Mouse (Mus musculus) right cerebral cortex, postnatal 36 days (tissue): Measurements from ENCODE around the gene Rxylt1.

Source experiments
- DNase-seq, 2 experiments: peaks; one replicate each; pipeline ENCODE4 v3.0.0; 2022; ENCODE audit warnings: low spot score in 2 of 2, mixed read lengths in 1 of 2

Rxylt1 gene

DNA sequence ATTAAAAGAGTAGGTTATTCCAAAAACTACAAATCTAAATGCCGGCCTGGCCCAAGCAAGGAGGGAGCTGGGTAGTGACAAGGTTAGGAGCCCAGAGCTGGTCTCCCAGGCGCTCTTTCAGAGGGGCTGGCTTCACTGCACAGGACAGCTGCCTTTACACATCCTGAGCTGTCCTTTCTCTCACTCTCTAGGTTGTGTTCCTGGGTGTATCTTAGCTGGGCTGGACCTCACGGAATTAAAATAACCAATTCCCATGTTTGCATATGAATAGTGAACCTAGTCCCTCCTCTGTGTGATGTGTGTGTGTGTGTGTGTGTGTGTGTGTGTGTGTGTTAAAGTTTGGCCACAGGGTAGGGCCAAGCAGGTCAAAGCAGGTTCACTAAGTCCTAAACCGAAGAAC is 52.2 kb downstream of the Rxylt1 start:
- DNase-seq: no peak

DNA sequence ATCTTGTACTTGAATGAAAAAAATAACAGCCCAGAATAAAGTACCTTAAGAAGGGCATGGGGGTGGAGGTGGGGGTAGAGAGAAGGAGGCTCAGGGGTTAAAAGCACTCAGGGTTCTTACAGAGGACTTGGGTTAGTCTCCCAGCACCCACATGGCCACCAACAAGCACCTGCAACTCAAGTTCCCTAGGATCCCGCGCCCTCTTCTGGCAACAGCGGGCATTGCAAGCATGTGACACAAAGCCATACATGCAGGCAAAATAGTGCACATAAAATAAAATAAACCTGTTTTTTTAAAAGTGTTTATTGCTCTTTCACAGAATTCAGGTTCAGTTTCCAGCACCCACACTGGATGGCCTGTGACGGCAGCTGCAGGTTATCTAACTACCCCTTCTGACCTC is 56.8 kb downstream of the Rxylt1 start:
- DNase-seq: no peak

DNA sequence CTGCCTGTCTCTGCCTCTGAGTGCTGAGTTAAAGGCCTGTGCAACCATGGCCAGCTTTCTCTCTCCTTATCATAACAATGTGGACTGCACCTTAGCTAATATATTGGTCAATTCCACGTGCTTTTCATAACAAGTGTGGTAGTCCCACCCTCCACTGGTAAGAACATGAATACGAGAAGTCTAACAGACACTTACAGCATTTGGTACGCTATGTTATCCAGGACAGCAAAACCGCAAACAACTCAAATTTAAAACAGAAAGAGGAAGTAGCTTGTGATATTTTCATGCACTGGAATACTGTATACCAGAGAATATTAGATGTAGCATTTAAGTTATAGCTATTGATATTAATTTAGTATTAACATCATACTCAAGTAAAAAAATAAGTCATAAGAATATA is 57.6 kb downstream of the Rxylt1 start:
- DNase-seq: no peak

DNA sequence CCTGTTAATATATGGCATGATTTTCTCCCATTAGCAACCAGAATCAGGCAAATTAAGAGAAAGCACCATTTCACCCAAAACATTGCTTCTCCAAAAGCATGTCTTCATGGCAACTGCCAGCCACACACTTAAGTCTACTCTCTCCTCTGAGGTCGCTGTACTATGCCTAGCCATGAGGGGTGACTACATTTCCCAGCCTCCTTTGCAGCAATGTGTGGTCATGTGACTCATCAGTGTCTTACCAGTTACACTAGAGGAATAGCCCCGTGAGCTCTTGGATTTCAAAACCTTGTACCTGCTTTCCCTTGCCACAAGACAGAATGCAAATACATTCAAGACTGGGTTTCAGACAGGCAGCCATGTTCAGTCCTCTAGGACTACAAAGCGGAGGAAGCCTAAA is 58.6 kb downstream of the Rxylt1 start:
- DNase-seq: no peak

DNA sequence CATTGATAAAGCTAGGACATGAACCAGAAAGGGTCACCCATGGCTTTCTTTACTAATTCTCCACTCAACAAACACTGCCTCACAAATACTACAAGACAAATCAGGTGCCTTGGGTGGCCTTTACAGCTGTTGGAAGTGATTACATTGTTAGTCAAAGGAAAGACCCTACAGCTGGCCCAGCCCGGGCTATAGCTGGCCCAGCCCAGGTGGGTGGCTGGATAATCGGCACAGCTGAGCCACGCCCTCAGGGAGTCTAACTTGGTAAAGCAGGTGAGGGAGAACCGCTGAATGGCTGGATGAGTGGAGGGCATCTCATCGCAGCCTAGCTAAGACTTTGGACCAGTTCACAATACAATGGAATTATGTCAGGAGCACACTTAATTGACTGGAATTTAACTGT is 63.9 kb downstream of the Rxylt1 start:
- no peak for DNase-seq

DNA sequence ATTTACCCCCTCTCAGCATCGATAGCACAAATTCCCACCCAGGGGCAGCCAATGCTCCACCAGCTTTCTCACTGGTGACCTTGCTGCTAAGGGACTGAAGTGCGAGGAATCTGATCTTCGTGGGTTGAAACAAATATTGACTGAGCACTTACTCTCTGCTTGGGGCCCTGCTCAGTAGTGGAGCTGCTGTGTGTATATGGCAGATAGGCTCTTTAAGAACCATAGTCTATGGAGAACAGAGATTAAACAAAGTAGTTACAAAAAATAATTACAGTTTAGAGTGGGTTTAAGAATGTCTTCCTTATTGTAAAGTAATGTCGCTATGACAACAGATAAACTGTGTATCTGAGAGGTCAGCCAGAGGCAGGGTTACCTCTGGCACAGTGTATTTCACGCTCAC is 66.8 kb downstream of the Rxylt1 start:
- no peak for DNase-seq

DNA sequence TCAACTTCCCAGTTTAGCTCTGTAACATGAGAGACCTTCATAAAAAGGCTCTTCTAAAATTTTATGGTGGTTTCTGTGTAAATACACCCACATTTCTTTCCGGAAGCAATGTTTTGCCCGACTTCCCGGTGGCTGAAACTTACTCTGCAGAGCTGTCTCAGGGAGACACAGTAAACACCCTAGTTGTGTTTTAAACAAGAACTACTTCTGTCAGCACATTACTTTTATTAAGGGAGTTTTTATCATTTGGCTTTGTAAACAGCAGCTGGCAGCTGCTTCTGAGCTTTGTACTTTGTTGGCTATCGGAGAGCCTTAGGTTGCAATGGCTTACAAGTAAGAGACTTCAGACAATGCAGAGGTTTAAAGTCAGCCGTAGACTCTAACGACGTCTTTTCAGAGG is 67.4 kb downstream of the Rxylt1 start:
- no peak for DNase-seq
